Mouse (Mus musculus): ENCODE data around the gene Ap2s1.
"Not testable (repeated sequence)": the region's sequence is repeated elsewhere in the genome, so short reads cannot be mapped to it uniquely, and the experiment has no call there.

The Ap2s1 gene

GRCm38 (mm10) chr7:16738073-16738696 is at the start of gene Ap2s1:
Gene Ap2s1, plus strand, starts transcription at chr7:16738410.
- peak; percentile 99 to 100 for DNase-seq (ENCODE audit: low spot score in 2 of 2)

- DNase-seq (ENCODE audit: low spot score in 2 of 2), result no peak
Measured at GRCm38 (mm10) chr7:16689196-16689595, 49.0 kb upstream of the Ap2s1 start.

DNA sequence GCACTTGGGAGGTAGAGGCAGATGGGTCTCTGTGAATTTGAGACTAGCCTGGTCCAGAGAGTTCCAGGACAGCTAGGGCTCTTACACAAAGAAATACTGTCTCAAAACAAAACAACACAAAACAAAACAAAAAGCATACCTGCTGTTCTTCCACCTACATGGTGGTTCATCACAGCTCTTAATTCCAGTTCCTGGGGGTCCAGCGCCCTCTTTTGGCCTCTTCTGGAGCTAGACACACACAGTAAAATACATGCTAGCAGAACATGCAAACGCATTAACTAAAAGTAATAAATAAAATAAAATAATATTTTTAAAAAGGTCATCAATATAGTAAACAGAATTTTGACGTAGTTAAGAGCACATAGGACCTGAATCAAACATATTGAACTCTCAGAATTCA is 43.2 kb upstream of the Ap2s1 start:
- peak in 1 of 2 experiments; percentile 11 for DNase-seq (ENCODE audit: low spot score in 2 of 2)

DNA sequence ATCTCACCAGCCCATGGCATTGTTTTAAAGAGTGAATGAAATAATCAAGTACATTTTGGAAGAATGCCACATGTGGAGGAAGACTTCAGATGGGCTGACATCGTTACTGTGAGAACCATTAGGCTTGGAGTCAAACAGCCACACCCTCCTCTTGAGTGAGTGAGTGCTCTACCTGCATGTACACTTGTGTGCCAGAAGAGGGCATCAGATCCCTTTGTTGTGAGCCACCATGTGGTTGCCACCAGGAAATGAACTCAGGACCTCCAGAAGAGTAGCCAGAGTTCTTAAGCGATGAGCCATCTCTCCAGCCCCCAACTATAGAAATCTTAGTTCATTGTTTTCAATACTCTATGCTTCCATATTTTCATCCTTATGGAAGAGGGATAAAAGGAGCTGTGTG is 39.2 kb upstream of the Ap2s1 start:
- no peak for DNase-seq (ENCODE audit: low spot score in 2 of 2)

- DNase-seq (ENCODE audit: low spot score in 2 of 2), result no peak
Measured at GRCm38 (mm10) chr7:16700583-16700982, 37.6 kb upstream of the Ap2s1 start.

GRCm38 (mm10) chr7:16706385-16706784 is 31.8 kb upstream of the Ap2s1 start:
- peak; percentile 52 to 77 for DNase-seq (ENCODE audit: low spot score in 2 of 2)

DNA sequence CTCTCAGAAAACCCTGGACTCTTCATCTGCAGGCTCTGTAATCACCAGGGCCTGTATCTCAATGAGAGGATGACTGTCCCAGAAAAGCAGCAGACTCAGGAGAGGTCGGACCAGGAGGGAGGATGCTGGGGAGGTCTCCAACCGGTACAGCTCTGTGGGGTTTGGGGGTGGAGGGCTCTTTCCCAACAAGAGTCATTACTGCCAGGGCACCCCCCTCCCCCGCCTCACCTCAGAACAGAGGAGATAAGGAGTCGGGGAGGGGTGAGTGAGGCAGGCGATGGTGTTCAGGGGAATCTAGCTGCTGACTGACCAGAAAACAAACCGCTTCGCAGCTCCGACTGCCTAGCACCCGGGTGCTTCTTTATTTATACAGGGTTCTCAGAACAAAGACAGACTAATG is 30.0 kb upstream of the Ap2s1 start:
- DNase-seq (ENCODE audit: low spot score in 2 of 2), result no peak

- no peak for DNase-seq (ENCODE audit: low spot score in 2 of 2)
Measured at GRCm38 (mm10) chr7:16710604-16711003, 27.6 kb upstream of the Ap2s1 start.

DNA sequence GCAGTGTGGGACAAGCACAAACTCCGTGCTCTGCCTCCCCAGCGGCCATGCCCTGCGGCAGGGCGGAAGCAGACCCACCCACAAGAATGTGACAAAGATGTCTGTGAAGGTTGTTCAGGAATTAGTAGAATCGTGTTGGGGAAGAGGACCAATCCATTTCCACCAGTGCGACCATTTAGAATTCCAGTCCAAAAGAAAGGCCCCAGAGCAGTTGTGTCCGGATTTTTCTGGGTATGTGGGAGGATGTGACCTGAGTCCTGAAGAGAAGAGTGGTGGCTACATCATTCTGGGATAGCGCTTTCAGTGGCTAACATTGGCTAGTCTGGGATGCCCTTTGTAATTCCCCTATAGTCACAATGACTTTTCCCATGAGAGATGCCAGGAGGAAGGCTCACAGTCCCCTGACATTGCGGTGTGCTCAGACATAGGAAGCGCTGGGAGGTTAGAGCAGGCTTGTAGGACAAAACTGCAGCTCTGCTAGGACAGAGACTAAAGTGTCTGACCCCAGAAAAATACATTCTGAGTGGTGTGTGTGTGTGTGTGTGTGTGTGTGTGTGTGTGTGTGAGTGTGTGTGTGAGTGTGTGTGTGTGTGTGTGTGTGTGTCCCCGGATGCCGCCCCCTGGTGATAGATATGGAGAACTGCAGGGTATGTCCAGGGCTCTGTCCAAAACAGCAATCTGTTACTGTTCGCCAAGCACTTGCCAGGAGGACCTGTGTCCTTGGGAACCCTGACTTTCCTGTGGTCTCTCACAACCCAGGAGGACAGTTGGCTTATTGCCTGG is 25.4 kb upstream of the Ap2s1 start:
- no peak for DNase-seq (ENCODE audit: low spot score in 2 of 2)

DNA sequence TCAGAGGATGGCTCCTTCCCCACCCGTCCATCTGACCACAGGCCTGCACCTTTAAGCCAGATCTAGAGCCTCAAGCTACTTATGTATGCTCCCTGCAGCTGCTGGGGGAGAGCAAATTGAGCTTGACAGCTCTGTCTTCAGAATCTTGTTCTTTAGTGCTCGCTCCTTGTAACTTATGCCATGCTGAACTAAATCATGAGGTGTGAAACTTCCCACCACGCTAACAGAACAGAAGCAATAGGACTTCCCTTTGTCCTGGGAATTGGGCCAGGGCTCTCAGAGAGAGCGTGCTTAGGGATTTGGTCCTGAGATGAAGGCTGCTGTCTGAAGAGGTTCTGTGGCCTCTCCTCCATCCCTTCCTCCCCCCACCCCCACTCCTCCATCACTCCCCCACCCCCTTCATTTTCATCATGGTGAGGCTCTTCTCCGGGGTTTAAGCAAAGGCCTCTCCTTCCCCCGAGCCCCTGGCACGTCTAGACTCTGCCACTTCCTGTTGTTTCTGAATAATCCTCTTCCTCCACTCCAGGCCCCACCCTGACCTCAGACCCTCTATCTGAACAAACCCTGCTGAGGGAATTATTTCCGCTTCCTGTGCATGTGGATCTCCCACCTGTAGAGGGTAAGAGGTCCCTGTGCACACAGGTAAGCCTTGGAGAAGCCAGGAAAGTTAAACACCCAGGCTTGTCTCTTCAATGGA is 21.6 kb upstream of the Ap2s1 start:
- DNase-seq (ENCODE audit: low spot score in 2 of 2), result peak in 1 of 2 experiments; percentile 10

DNA sequence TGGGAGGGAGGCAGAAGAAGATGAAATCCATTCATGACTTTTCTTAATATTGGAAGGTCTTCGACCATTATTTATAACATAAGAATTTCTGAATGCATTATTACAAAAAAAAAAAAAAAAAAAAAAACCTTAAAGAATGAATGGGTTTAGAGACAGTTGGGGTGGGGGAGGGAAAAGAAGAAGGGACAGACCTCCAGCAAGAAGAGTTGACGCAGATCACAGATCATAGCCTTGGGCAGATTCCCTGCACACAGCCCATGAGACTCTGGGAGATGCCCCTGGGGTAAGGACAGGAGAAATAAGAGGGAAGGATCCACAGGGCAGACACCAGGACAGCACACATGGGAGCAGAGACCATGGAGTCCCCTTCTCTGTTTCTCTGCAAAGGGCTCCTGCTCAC is 16.6 kb upstream of the Ap2s1 start, which contains the start of gene Ceacam9:
Gene Ceacam9, plus strand, starts transcription at position 301 of the 400 bp plus-strand sequence.
- no peak for DNase-seq (ENCODE audit: low spot score in 2 of 2)

- DNase-seq (ENCODE audit: low spot score in 2 of 2), result not testable (repeated sequence)
Measured at GRCm38 (mm10) chr7:16722490-16722889, 15.7 kb upstream of the Ap2s1 start.

GRCm38 (mm10) chr7:16728596-16729348 is 9.4 kb upstream of the Ap2s1 start:
- peak in 1 of 2 experiments; percentile 30 for DNase-seq (ENCODE audit: low spot score in 2 of 2)

DNA sequence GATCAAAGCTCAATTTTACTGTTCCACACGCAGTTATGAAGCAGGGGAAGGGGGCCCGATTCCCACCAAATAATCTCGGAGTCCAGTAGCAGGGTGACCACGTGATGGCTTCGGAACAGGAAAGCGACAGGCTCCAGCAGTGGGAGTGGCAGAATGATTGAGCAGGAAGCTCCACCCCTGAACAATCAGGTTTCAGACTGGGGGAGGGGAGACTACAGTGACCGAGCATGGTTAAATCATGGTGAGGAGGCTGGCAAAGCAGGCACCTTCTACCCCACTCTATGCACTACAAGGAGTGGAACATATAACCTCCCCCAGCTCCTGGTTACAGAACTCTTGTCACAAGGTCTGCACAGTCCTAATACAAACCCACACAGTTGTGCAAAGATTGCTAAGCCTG is 8.6 kb upstream of the Ap2s1 start:
- not testable (repeated sequence) for DNase-seq (ENCODE audit: low spot score in 2 of 2)

- no peak for DNase-seq (ENCODE audit: low spot score in 2 of 2)
Measured at GRCm38 (mm10) chr7:16730791-16731190, 7.4 kb upstream of the Ap2s1 start.

DNA sequence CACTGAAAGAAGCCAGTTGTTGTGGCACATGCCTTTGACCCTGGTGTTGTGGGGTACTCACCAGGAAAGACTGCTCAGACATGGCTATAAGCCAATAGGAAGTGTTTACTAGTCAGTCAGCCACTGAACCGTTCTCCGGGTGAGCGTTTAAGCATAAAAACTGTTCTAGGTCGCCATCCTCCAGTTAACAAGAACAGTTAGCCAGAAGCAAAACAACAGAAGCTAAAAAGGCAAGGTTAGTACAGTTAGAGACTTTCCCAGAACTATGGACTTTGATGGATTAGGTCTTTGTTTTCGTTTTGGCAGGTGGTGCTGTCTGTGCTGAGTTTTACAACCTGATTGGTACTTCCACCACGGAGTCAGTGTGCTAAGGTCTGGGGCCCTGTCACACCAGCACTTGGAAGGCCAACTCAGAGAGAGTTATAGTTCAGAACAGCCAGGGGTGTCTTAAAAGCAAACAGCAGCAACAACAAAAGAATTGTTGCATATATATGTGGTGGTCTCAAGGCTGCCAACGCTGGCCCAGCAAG is 6.3 kb upstream of the Ap2s1 start:
- no peak for DNase-seq (ENCODE audit: low spot score in 2 of 2)

- DNase-seq (ENCODE audit: low spot score in 2 of 2), result no peak
Measured at GRCm38 (mm10) chr7:16737606-16738072, 571 bp upstream of the Ap2s1 start.

DNA sequence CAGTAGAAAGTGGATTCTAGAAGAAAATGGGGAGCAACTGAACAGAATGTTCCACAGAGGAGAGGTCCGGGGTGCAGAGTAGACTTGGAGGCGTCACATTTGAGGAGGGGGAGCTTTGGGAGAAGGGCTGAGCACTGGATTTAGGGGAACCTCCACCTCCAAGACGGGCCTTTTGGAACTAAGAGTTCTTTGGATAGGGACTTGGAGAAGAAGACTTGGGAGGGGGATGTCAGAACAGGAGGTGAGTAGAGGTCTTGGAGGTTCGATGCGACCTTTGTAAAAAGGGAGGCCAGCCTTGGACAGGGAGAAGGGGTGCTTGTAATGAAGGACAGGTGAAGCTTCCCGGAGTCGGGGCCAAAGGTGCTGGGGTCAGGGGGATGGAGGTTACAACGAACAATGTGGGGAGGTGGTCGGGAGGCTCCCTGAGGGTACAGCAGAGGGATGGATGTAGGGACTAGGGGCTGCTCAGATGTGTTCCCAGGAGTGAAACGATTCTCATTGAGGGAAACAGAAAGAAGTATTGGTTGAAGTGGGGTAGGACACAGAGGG is 920 bp downstream of the Ap2s1 start:
- no peak for DNase-seq (ENCODE audit: low spot score in 2 of 2)

- DNase-seq (ENCODE audit: low spot score in 2 of 2), result no peak
Measured at GRCm38 (mm10) chr7:16745373-16745772, 7.2 kb downstream of the Ap2s1 start.

DNA sequence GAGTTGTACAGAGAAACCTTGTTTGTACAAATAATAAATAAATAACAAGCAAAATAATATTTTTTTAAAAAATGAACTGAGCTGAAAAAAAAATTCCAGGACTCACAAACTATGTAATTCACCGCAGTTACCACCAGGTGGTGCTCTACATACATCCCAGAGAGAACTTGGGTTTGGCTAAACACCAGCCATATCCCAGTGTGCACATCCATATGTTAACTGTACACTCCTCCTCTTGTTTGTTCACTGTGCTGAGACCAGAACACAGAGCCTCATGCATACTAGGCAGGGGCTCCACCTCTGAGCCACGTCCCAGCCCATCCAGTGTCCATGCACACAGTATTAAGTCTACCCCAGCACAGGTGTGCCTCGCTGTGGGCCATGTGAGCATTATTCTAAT is 7.9 kb downstream of the Ap2s1 start:
- DNase-seq (ENCODE audit: low spot score in 2 of 2), result no peak

DNA sequence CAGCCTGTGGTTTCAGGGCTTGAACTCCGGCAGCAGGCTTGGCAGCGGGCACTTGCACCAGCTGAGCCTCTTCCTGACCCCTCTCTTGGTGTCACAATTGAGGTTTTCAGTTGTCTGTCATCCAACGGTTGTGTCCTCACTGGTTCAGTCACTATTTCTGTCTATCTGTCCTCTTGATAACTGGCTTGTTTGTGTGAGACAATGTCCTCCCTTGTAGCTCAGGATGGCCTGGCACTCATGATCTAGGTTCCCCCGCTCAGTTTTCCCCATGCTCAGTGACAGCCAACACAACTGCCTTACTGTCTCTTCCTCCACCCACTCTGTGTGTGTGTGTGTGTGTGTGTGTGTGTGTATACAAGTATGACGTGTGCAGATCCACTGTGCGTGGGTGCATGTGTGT is 9.4 kb downstream of the Ap2s1 start:
- no peak for DNase-seq (ENCODE audit: low spot score in 2 of 2)

All from right cerebral cortex, postnatal 36 days (tissue).